Mouse (Mus musculus) erythroblast, embryonic 14.5 days (primary cell): ENCODE measurements around the gene Fam19a4.

Experiments
- GATA1 ChIP-seq: IDR thresholded peaks from 2 replicates; pipeline ENCODE4 v1.6.1; 2012; ENCODE audit warnings: low read length, inconsistent platforms, mixed read lengths
- TAL1 ChIP-seq: IDR thresholded peaks from 3 replicates; pipeline ENCODE4 v1.6.1; 2012; ENCODE audit warnings: low read length, inconsistent platforms, mixed read lengths

DNA sequence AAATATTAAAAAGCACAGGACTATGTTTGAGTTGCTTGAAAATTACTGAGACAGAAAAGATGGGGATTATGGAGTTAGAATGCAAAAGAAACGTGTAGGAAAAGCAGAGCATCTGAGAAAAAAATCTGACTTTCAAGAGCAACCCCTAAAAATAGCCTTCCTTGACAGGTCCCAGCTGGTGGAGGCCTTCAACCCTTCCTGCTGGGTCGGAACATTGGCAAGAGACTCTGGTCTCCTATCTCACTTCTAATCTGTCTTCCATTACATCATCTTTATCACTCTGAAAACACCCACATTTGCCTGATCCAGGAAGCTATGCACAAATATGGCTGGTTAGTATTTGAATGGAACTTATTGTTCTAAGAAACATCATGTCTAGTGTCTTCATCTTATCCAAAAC, 115.4 kb downstream of the Fam19a4 start:
- no peak for TF ChIP-seq GATA1
- no peak for TF ChIP-seq TAL1
